Mouse (Mus musculus) myocyte (in vitro differentiated cells): ENCODE measurements around the gene Akap8l. TPM values are rescaled to one million over a fixed set of nuclear protein-coding genes. Genes with fewer than 3 reads are reported as not detected.
A peak's percentile ranks its signal among the peaks of the same experiment; 100 is the strongest.

Source experiments
- H3K27me3 ChIP-seq: one replicate; pipeline ENCODE4 v1.6.1; 2011; ENCODE audit not compliant: control insufficient read depth, insufficient read depth, insufficient read length
- H3K36me3 ChIP-seq: one replicate; pipeline ENCODE4 v1.6.1; 2011; ENCODE audit not compliant: control insufficient read depth, insufficient read depth
- H3K4me2 ChIP-seq: one replicate; pipeline ENCODE4 v1.6.1; 2011; ENCODE audit warnings: low read depth, control low read depth
- H3K4me3 ChIP-seq: one replicate; pipeline ENCODE4 v1.5.1; 2011; ENCODE audit warnings: mild to moderate bottlenecking, control low read depth, moderate library complexity
- H3K79me2 ChIP-seq: one replicate; pipeline ENCODE4 v1.6.1; 2011; ENCODE audit not compliant: control insufficient read depth, insufficient read depth
- H3ac ChIP-seq: one replicate; pipeline ENCODE4 v1.6.1; 2011; ENCODE audit not compliant: control insufficient read depth, insufficient read length
- CEBPB ChIP-seq: IDR thresholded peaks from 2 replicates; pipeline ENCODE4 v1.6.1; 2011; ENCODE audit warnings: mild to moderate bottlenecking, moderate library complexity; ENCODE audit not compliant: poor library complexity, insufficient read depth, severe bottlenecking
- E2F4 ChIP-seq: IDR thresholded peaks from one replicate; pipeline ENCODE4 v1.6.1; 2011; ENCODE audit warnings: mild to moderate bottlenecking, control low read depth, moderate library complexity; ENCODE audit not compliant: insufficient read depth
- MAX ChIP-seq: IDR thresholded peaks from one replicate; pipeline ENCODE4 v1.6.1; 2011; ENCODE audit warnings: low read depth, mild to moderate bottlenecking, control low read depth
- MYOD1 ChIP-seq, 3 experiments: IDR thresholded peaks; one replicate each; pipeline ENCODE4 v1.6.1; 2011; ENCODE audit warnings: control low read depth in 2 of 3, low read depth in 2 of 3, mild to moderate bottlenecking in 2 of 3, moderate library complexity in 1 of 3; ENCODE audit not compliant: insufficient read length in 2 of 3, control insufficient read depth in 1 of 3
- MYOG ChIP-seq, 3 experiments: IDR thresholded peaks; one replicate each; pipeline ENCODE4 v1.6.1; 2011; ENCODE audit warnings: control low read depth in 2 of 3, low read depth in 2 of 3, mild to moderate bottlenecking in 2 of 3; ENCODE audit not compliant: insufficient read length in 2 of 3, control insufficient read depth in 1 of 3, insufficient read depth in 1 of 3
- POLR2A ChIP-seq: IDR thresholded peaks from one replicate; pipeline ENCODE4 v1.6.1; 2011; ENCODE audit warnings: low read depth, mild to moderate bottlenecking, control low read depth, moderate library complexity; ENCODE audit not compliant: insufficient read length
- POLR2AphosphoS2 ChIP-seq: IDR thresholded peaks from one replicate; pipeline ENCODE4 v1.6.1; 2011; ENCODE audit warnings: low read depth, control low read depth; ENCODE audit not compliant: insufficient read length
- REST ChIP-seq: IDR thresholded peaks from one replicate; pipeline ENCODE4 v1.6.1; 2011; ENCODE audit warnings: mild to moderate bottlenecking, control low read depth, moderate library complexity; ENCODE audit not compliant: insufficient read depth, insufficient read length
- SRF ChIP-seq: IDR thresholded peaks from one replicate; pipeline ENCODE4 v1.6.1; 2011; ENCODE audit warnings: low read depth; ENCODE audit not compliant: control insufficient read depth, insufficient read length
- TCF12 ChIP-seq: IDR thresholded peaks from one replicate; pipeline ENCODE4 v1.6.1; 2011; ENCODE audit warnings: mild to moderate bottlenecking, control low read depth; ENCODE audit not compliant: poor library complexity, insufficient read depth, severe bottlenecking
- TCF3 ChIP-seq: IDR thresholded peaks from one replicate; pipeline ENCODE4 v1.6.1; 2011; ENCODE audit warnings: low read depth, control low read depth; ENCODE audit not compliant: insufficient read length
- USF1 ChIP-seq: IDR thresholded peaks from one replicate; pipeline ENCODE4 v1.6.1; 2011; ENCODE audit warnings: low read depth, mild to moderate bottlenecking, control low read depth, moderate library complexity
- polyA plus RNA-seq: library from polyadenylated mRNA; unstranded; fragments of >200 nt; fragmentation: generic; extraction: Trizol; gene quantifications from one replicate; pipeline ENCODE4 v1.2.1, GENCODE M21; 2012; ENCODE audit warnings: missing spikeins

Akap8l gene
- polyA plus RNA-seq, 1 experiment, result 31.7 TPM

DNA sequence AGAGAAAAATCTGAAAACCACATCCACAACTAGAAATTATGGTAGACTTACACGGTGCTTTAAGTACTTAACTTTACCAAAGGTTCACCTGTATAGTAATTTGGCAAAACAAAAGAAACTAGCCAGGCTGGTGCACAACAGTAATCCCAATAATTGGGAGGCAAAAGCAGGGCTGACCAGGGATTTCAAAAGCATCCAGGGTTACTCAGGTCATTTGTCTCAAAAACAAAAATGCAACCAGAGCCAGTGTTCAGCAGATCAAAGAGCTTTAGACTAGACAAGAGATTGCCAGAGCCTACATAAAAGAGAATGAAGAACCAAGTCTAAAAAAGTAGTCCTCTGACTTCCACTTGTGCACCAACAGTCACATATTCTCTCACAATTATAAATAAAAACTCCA lies 73.2 kb downstream of the Akap8l start:
- H3K79me2 ChIP-seq, result peaks cover 100% of the 10 kb centered on the region
- TF ChIP-seq MAX, result no peak
- TF ChIP-seq E2F4, result no peak
- TF ChIP-seq TCF3, result no peak
- TF ChIP-seq USF1, result no peak
- TF ChIP-seq POLR2AphosphoS2, result no peak
- TF ChIP-seq MYOD1 (IDR thresholded peaks at IDR 0.05; ENCODE audit: control insufficient read depth in 1 of 3, insufficient read length in 2 of 3, low read depth in 2 of 3), result no peak
- no peak for TF ChIP-seq REST
- no peak for TF ChIP-seq MYOG (IDR thresholded peaks at IDR 0.05; ENCODE audit: control insufficient read depth in 1 of 3, insufficient read depth in 1 of 3, insufficient read length in 2 of 3, low read depth in 2 of 3)
- TF ChIP-seq CEBPB, result no peak
- no peak for TF ChIP-seq SRF
- TF ChIP-seq TCF12, result no peak
- TF ChIP-seq POLR2A, result no peak
- H3ac ChIP-seq, result no peak overlapping the region
- no peak overlapping the region for H3K4me2 ChIP-seq
- no peak overlapping the region for H3K4me3 ChIP-seq
- no peaks in the 10 kb centered on the region for H3K36me3 ChIP-seq
- no peaks in the 10 kb centered on the region for H3K27me3 ChIP-seq

DNA sequence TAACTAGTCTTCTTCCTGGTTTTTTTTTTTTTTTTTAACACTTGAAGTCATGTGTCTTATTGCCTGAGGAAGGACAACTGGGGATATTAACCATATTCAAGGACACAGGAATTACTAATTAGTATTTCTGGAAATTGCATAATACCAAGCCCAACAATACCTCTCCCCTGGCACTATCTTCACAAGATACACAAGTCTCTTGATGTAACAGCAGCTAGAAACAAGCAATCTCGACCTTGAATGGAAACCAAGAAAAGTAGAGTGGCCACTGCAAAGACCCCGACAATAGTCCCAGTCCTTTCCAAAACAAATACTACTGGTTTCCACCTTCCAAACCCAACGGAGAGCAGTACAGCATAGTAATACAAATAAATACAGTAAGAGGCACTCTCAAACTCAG lies 74.8 kb downstream of the Akap8l start:
- Histone ChIP-seq H3K27me3 (no peaks in the 10 kb centered on the region), H3K4me3 (no peak overlapping the region), H3K79me2 (peaks cover 100% of the 10 kb centered on the region), H3ac (no peak overlapping the region), H3K36me3 (no peaks in the 10 kb centered on the region), H3K4me2 (peak overlapping the region; percentile 3)
- TF ChIP-seq E2F4, result no peak
- TF ChIP-seq CEBPB, result peak; percentile 76; the same call in 1 of the 2 replicates

Other genes starting within 250 kb of the Akap8l start
- 84.6 TPM for gene Notch3, start 183.8 kb downstream of the Akap8l start, polyA plus RNA-seq
- gene Ephx3, start 161.1 kb downstream of the Akap8l start, polyA plus RNA-seq, result 0.12 TPM
- gene Brd4, start 65.9 kb downstream of the Akap8l start, polyA plus RNA-seq, result 54.3 TPM
- gene Akap8, start 29.4 kb downstream of the Akap8l start, polyA plus RNA-seq, result 14.0 TPM
- 21.0 TPM for gene Wiz, start 38.8 kb upstream of the Akap8l start, polyA plus RNA-seq
- gene Rasal3, start 53.0 kb upstream of the Akap8l start, polyA plus RNA-seq, result not detected
- gene Pglyrp2, start 73.6 kb upstream of the Akap8l start, polyA plus RNA-seq, result not detected
- gene Cyp4f39, start 102.1 kb upstream of the Akap8l start, polyA plus RNA-seq, result 0.07 TPM
- gene Cyp4f17, start 155.4 kb upstream of the Akap8l start, polyA plus RNA-seq, result 1.8 TPM
- gene Cyp4f16, start 186.0 kb upstream of the Akap8l start, polyA plus RNA-seq, result 12.0 TPM